Mouse (Mus musculus) ES-Bruce4 (cell line): ENCODE data around the gene Pitpnm1. TPM values are rescaled to one million over a fixed set of nuclear protein-coding genes. Genes with fewer than 3 reads are reported as not detected.

ENCODE experiments used
- H3K27ac ChIP-seq: 2 replicates; pipeline ENCODE4 v1.5.1; 2012; ENCODE audit warnings: low read length, inconsistent platforms; ENCODE audit not compliant: insufficient read depth
- H3K27me3 ChIP-seq: 2 replicates; pipeline ENCODE4 v1.6.1; 2012; ENCODE audit warnings: mild to moderate bottlenecking, low read length, inconsistent platforms; ENCODE audit not compliant: control insufficient read depth, poor library complexity, insufficient read depth, severe bottlenecking
- H3K36me3 ChIP-seq: 2 replicates; pipeline ENCODE4 v1.6.1; 2012; ENCODE audit warnings: inconsistent platforms, mild to moderate bottlenecking, low read length, moderate library complexity; ENCODE audit not compliant: control insufficient read depth, poor library complexity, insufficient read depth, severe bottlenecking
- H3K4me1 ChIP-seq: one replicate; pipeline ENCODE4 v1.8.1; 2011; ENCODE audit warnings: low read length; ENCODE audit not compliant: control insufficient read depth, insufficient read depth
- H3K4me3 ChIP-seq: 2 replicates; pipeline ENCODE4 v1.5.1; 2011; ENCODE audit warnings: low read depth, mild to moderate bottlenecking, low read length
- H3K9ac ChIP-seq: 2 replicates; pipeline ENCODE4 v1.6.1; 2012; ENCODE audit warnings: low read depth, mild to moderate bottlenecking, inconsistent platforms; ENCODE audit not compliant: poor library complexity, severe bottlenecking
- H3K9me3 ChIP-seq: replicated peaks from 2 replicates; pipeline ENCODE4 v1.6.1; 2012; ENCODE audit warnings: mild to moderate bottlenecking, low read length, inconsistent platforms; ENCODE audit not compliant: control insufficient read depth, poor library complexity, insufficient read depth, severe bottlenecking
- CTCF ChIP-seq: IDR thresholded peaks from one replicate; pipeline ENCODE4 v1.8.1; 2011; ENCODE audit warnings: low read depth, low read length
- EP300 ChIP-seq: IDR thresholded peaks from 2 replicates; pipeline ENCODE4 v1.6.1; 2011; ENCODE audit warnings: low read depth, low read length; ENCODE audit not compliant: insufficient read depth
- POLR2A ChIP-seq: IDR thresholded peaks from one replicate; pipeline ENCODE4 v1.8.1; 2011; ENCODE audit warnings: low read length; ENCODE audit not compliant: insufficient read depth
- polyA plus RNA-seq: library from polyadenylated mRNA; stranded (reverse); fragments of >200 nt; gene quantifications from 2 replicates; pipeline ENCODE4 v1.2.4, GENCODE M21; 2011; ENCODE audit warnings: low read depth; ENCODE audit not compliant: missing spikeins, insufficient read depth, insufficient read length

Pitpnm1 gene
- polyA plus RNA-seq, 1 experiment: 11.2 TPM

DNA sequence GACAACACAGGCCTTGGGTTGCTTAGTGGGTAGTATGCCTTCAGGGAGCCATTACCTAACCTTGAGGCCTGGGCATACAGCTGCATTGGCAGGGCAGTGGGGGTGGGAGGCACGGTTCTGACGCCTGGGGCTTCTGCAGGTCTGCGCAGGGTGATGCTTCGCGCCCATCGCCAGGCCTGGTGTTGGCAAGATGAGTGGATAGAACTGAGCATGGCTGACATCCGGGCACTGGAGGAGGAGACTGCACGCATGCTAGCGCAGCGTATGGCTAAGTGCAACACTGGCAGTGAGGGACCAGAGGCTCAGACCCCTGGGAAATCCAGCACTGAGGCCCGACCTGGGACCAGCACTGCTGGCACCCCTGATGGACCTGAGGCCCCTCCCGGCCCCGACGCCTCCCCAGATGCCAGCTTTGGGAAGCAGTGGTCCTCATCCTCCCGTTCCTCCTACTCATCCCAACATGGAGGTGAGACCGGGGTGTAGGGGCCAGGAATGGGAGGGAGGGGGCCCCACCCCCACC, 4.9 kb downstream of the Pitpnm1 start:
- Histone ChIP-seq H3K4me1 (no peaks in the 10 kb centered on the region), H3K27me3 (no peaks in the 10 kb centered on the region), H3K9ac (no peak overlapping the region), H3K27ac (no peak overlapping the region), H3K36me3 (no peaks in the 10 kb centered on the region), H3K9me3 (no peaks in the 10 kb centered on the region), H3K4me3 (no peak overlapping the region)
- no peak for TF ChIP-seq EP300

DNA sequence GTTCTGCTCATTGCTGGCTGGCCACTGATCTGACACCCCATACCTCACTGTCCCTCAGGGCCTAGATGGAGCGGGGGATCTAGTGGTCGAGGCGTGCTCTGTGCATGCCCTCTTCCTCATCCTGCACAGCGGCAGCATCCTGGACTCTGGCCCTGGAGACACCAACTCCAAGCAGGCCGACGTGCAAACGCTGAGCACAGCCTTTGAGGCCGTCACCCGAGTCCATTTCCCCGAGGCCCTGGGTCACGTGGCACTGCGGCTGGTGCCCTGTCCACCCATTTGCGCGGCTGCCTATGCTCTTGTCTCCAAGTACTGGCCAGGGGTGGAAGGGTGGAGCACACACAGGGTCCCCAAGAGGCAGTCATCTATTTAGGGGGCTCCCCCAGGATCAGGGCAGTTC, 6.9 kb downstream of the Pitpnm1 start:
- Histone ChIP-seq H3K36me3 (no peaks in the 10 kb centered on the region), H3K4me3 (no peak overlapping the region), H3K4me1 (no peaks in the 10 kb centered on the region), H3K27ac (no peak overlapping the region), H3K27me3 (no peaks in the 10 kb centered on the region), H3K9me3 (no peaks in the 10 kb centered on the region), H3K9ac (no peak overlapping the region)
- no peak for TF ChIP-seq POLR2A

DNA sequence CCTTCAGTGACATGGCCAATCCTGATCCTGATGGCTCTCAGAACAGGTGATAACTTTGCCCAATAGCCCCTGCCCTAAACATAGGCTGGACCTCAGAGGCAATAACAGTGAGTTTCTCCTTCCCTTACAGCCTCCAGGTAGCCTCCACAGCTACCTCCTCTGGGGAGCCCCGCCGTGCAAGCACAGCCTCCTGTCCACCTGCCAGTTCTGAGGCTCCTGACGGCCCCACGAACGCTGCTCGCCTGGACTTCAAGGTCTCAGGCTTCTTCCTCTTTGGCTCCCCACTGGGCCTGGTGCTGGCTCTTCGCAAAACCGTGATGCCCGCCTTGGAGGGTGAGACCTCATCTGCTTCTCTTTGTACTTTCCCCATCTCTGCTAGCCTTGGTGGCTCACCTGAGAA, 8.7 kb downstream of the Pitpnm1 start:
- no peaks in the 10 kb centered on the region for H3K4me1 ChIP-seq
- no peaks in the 10 kb centered on the region for H3K27me3 ChIP-seq
- no peaks in the 10 kb centered on the region for H3K36me3 ChIP-seq
- H3K9me3 ChIP-seq: no peaks in the 10 kb centered on the region
- H3K4me3 ChIP-seq: no peak overlapping the region
- no peak for TF ChIP-seq CTCF
- no peak for TF ChIP-seq POLR2A
- no peak for TF ChIP-seq EP300
- H3K9ac ChIP-seq: no peak overlapping the region
- no peak overlapping the region for H3K27ac ChIP-seq

DNA sequence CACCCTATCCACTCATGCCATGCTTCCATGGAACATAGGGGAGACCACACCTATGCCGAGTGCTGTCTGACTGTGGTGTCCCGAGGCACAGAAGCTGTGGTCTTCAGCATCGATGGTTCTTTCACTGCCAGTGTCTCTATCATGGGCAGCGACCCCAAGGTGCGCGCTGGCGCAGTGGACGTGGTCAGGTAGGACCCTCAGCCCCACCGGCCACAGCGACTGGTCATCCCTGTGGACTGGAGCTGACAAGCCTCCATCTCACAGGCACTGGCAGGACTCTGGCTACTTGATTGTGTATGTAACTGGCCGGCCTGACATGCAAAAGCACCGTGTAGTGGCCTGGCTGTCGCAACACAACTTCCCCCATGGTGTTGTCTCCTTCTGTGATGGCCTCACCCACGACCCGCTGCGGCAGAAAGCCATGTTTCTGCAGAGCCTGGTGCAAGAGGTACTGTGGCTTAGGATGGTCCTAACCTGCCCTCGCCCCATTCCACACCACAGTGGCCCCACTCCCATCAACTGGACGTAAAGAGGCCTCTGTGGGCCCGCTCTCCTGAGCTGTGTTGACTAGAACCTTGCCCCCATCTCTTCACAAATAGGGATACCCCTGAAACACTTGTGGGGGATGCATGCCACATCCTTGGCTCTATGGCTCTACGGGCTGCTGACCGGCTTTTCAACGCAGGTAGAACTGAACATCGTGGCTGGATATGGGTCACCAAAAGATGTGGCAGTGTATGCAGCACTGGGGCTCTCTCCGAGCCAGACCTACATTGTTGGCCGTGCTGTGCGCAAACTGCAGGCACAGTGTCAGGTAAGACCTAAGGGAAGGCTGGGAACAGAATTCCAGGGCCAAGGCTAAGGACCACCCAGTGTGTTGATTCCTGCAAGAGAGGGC, 12.5 kb downstream of the Pitpnm1 start:
- Histone ChIP-seq H3K4me3 (no peak overlapping the region), H3K9me3 (no peaks in the 10 kb centered on the region), H3K27ac (no peak overlapping the region), H3K36me3 (no peaks in the 10 kb centered on the region), H3K27me3 (no peaks in the 10 kb centered on the region), H3K9ac (no peak overlapping the region), H3K4me1 (no peaks in the 10 kb centered on the region)
- no peak for TF ChIP-seq EP300
- TF ChIP-seq POLR2A: no peak
- TF ChIP-seq CTCF: no peak

DNA sequence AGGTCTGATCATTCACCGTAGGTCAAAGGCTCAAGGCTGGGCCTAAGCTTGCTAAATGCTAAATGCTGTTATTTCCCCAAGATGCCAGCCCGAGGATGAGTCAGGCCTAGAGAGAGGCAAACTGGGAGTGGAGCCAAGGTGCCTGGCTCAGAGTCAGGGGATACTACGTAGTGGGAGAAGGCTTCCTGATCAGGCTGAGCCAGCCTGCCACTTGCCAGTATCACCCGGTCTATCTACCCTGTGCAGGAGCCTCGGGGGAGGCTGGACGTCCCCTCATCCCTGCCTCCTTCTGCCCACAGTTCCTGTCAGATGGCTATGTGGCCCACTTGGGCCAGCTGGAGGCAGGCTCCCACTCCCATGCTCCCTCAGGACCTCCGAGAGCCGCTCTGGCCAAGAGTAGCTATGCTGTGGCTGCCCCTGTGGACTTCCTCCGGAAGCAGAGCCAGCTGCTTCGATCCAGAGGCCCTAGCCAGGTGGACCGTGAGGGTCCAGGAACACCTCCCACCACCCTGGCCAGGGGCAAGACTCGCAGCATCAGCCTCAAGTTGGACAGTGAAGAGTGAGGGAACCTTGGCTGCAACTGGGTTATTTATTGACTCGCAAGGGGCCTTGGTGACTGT, 13.5 kb downstream of the Pitpnm1 start:
- Histone ChIP-seq H3K9ac (no peak overlapping the region), H3K27ac (no peak overlapping the region), H3K27me3 (no peaks in the 10 kb centered on the region), H3K4me1 (no peaks in the 10 kb centered on the region), H3K4me3 (no peak overlapping the region), H3K9me3 (no peaks in the 10 kb centered on the region), H3K36me3 (no peaks in the 10 kb centered on the region)
- no peak for TF ChIP-seq CTCF
- no peak for TF ChIP-seq EP300
- no peak for TF ChIP-seq POLR2A

DNA sequence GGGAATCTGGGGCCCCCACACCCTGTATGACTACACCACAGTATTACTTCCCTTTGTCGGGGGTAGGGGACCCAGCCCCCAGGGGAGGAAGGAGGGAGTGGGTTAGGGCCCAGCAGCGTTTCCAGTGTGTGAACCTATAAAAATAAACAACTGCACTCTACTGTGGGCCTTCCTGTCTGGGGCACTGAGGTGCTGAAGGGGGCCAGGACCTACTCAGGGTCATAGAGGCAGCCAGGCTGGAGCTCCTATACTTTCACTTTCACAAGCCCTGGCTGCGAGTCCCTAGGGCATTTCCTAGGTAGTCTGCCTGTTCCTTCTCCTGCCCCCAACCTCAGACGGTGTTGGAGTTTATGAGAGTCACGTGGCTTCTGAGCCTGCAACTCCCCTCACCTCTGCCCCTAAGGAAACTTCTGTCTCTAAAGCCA, 14.0 kb downstream of the Pitpnm1 start:
- TF ChIP-seq CTCF: no peak
- no peak for TF ChIP-seq POLR2A
- no peak for TF ChIP-seq EP300
- no peak overlapping the region for H3K4me3 ChIP-seq
- H3K36me3 ChIP-seq: no peaks in the 10 kb centered on the region
- H3K27me3 ChIP-seq: no peaks in the 10 kb centered on the region
- no peaks in the 10 kb centered on the region for H3K9me3 ChIP-seq
- no peaks in the 10 kb centered on the region for H3K4me1 ChIP-seq
- no peak overlapping the region for H3K27ac ChIP-seq
- H3K9ac ChIP-seq: no peak overlapping the region
